Mouse (Mus musculus) brown adipose tissue, adult 24 weeks (tissue): ENCODE results near the gene Clstn2. TPM values are rescaled to one million over a fixed set of nuclear protein-coding genes. Genes with fewer than 3 reads are reported as not detected.

ENCODE experiments used
- H3K27ac ChIP-seq: fragments of 200-500 bp; replicated peaks from 2 replicates; pipeline ENCODE4 v1.5.1; 2012; ENCODE audit warnings: low read depth, mild to moderate bottlenecking, low read length
- H3K4me1 ChIP-seq: fragments of 200-500 bp; 2 replicates; pipeline ENCODE4 v1.6.1; 2012; ENCODE audit warnings: low read length, mixed read lengths; ENCODE audit not compliant: control insufficient read depth, insufficient read depth, insufficient read length
- H3K4me3 ChIP-seq: fragments of 200-500 bp; 2 replicates; pipeline ENCODE4 v1.5.1; 2012; ENCODE audit warnings: low read depth, mild to moderate bottlenecking, low read length, moderate library complexity; ENCODE audit not compliant: insufficient read depth
- polyA plus RNA-seq: library from polyadenylated mRNA; stranded (reverse); fragments of >200 nt; gene quantifications from 2 replicates; pipeline ENCODE4 v1.2.4, GENCODE M21; 2012; ENCODE audit not compliant: missing spikeins, insufficient read depth, insufficient read length

The Clstn2 gene
- polyA plus RNA-seq, 1 experiment, result 0.48 TPM

- no peak overlapping the region for H3K27ac ChIP-seq
- H3K4me3 ChIP-seq, result no peak overlapping the region
- H3K4me1 ChIP-seq, result no peaks in the 10 kb centered on the region
Measured at GRCm38 (mm10) chr9:97842054-97842453, 190.9 kb downstream of the Clstn2 start.

- Histone ChIP-seq H3K4me3 (no peak overlapping the region), H3K27ac (no peak overlapping the region), H3K4me1 (no peaks in the 10 kb centered on the region)
Measured at GRCm38 (mm10) chr9:97831216-97831615, 201.8 kb downstream of the Clstn2 start.

GRCm38 (mm10) chr9:97829919-97830318 is 203.1 kb downstream of the Clstn2 start:
- H3K4me3 ChIP-seq, result no peak overlapping the region
- no peaks in the 10 kb centered on the region for H3K4me1 ChIP-seq
- H3K27ac ChIP-seq, result no peak overlapping the region

- Histone ChIP-seq H3K4me1 (no peaks in the 10 kb centered on the region), H3K27ac (no peak overlapping the region), H3K4me3 (no peak overlapping the region)
Measured at GRCm38 (mm10) chr9:97827689-97828088, 205.3 kb downstream of the Clstn2 start.

- H3K4me1 ChIP-seq, result no peaks in the 10 kb centered on the region
- no peak overlapping the region for H3K4me3 ChIP-seq
- H3K27ac ChIP-seq, result no peak overlapping the region
Measured at GRCm38 (mm10) chr9:97826077-97826947, 206.7 kb downstream of the Clstn2 start.

GRCm38 (mm10) chr9:97817116-97817515 is 215.9 kb downstream of the Clstn2 start:
- no peak overlapping the region for H3K27ac ChIP-seq
- no peak overlapping the region for H3K4me3 ChIP-seq
- H3K4me1 ChIP-seq, result no peaks in the 10 kb centered on the region

GRCm38 (mm10) chr9:97816143-97816805 is 216.7 kb downstream of the Clstn2 start:
- Histone ChIP-seq H3K27ac (no peak overlapping the region), H3K4me3 (no peak overlapping the region)

GRCm38 (mm10) chr9:97813157-97813556 is 219.8 kb downstream of the Clstn2 start:
- Histone ChIP-seq H3K27ac (no peak overlapping the region), H3K4me3 (no peak overlapping the region), H3K4me1 (no peaks in the 10 kb centered on the region)

More at GRCm38 (mm10) chr9:97816143-97816805, 216.7 kb downstream of the Clstn2 start:
- H3K4me1 ChIP-seq, result no peaks in the 10 kb centered on the region

GRCm38 (mm10) chr9:97807031-97807430 is 225.9 kb downstream of the Clstn2 start:
- no peaks in the 10 kb centered on the region for H3K4me1 ChIP-seq
- no peak overlapping the region for H3K27ac ChIP-seq
- no peak overlapping the region for H3K4me3 ChIP-seq

GRCm38 (mm10) chr9:97793661-97794060 is 239.3 kb downstream of the Clstn2 start:
- no peak overlapping the region for H3K27ac ChIP-seq
- no peaks in the 10 kb centered on the region for H3K4me1 ChIP-seq
- H3K4me3 ChIP-seq, result no peak overlapping the region

- Histone ChIP-seq H3K4me3 (no peak overlapping the region), H3K4me1 (no peaks in the 10 kb centered on the region), H3K27ac (no peak overlapping the region)
Measured at GRCm38 (mm10) chr9:97788151-97788670, 244.8 kb downstream of the Clstn2 start.

- H3K27ac ChIP-seq, result no peak overlapping the region
- no peaks in the 10 kb centered on the region for H3K4me1 ChIP-seq
- H3K4me3 ChIP-seq, result no peak overlapping the region
Measured at GRCm38 (mm10) chr9:97780032-97780616, 252.9 kb downstream of the Clstn2 start.

GRCm38 (mm10) chr9:97775770-97776169 is 257.2 kb downstream of the Clstn2 start:
- Histone ChIP-seq H3K4me1 (no peaks in the 10 kb centered on the region), H3K4me3 (no peak overlapping the region), H3K27ac (no peak overlapping the region)

GRCm38 (mm10) chr9:97774991-97775390 is 258.0 kb downstream of the Clstn2 start:
- H3K4me1 ChIP-seq, result no peaks in the 10 kb centered on the region
- no peak overlapping the region for H3K27ac ChIP-seq
- no peak overlapping the region for H3K4me3 ChIP-seq

GRCm38 (mm10) chr9:97773911-97774310 is 259.1 kb downstream of the Clstn2 start:
- H3K4me1 ChIP-seq, result no peaks in the 10 kb centered on the region
- no peak overlapping the region for H3K4me3 ChIP-seq
- H3K27ac ChIP-seq, result no peak overlapping the region
